Mouse (Mus musculus) lung, postnatal 0 days (tissue): ENCODE measurements around the gene Sbno2.

ENCODE experiments used
- CTCF ChIP-seq: IDR thresholded peaks from 2 replicates; pipeline ENCODE4 v1.5.1; 2016; ENCODE audit warnings: antibody characterized with exemption, mild to moderate bottlenecking
- EP300 ChIP-seq: IDR thresholded peaks from 2 replicates; pipeline ENCODE4 v1.6.1; 2016; ENCODE audit warnings: antibody characterized with exemption, mild to moderate bottlenecking, control low read depth

DNA sequence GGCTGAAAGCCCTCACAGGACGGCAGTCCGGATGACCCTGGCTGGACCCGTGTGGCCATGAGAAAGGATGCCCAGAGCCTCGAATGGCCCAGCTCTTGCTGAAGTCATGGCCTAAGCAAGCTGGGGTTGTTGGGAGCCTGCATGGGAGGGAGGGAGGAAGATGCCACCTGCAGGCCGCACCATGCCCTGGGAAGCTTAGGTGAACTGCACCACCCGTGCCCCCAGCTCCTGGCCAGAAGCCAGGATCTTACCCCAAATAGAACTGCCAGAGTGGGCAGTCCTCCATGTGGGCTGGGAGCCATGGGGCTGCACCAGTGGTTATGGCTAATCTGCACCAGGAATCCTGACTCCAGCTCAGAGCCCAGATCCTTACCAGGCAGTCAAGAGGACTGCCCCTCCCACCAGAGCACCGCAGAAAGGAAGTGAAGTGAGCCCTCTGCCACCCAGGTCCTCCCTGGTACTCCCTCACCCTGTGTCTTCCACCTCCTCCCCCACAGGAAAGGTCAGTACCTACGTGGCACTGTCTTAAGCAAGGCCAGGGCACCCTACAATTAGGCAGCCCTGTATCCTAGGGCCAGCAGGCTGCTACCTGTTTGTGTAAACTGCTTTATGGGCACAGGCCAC lies 28.0 kb upstream of the Sbno2 start:
- no peak for TF ChIP-seq EP300
- peak; percentile 32; the same call in 1 of the 2 replicates for TF ChIP-seq CTCF
